9 mouse cellular contexts compared by ENCODE assay signal in genomic region chr9:21937711-21938175, GRCm38 (mm10). TPM values are rescaled to one million over a fixed set of nuclear protein-coding genes. Genes with fewer than 3 reads are reported as not detected.
A peak's percentile ranks its signal among the peaks of the same experiment; 100 is the strongest.
DNase-seq lines count a peak whose midpoint lies in the region; ATAC-seq and TF ChIP-seq lines count a peak whose summit lies in the region.
"Had no signal": no experiment of that assay in that cellular context is flagged by ENCODE, and none has a peak within 500 bp of the region (broad histone marks: within the 10 kb centered on the region; RNA-seq: fewer than 3 reads in every experiment).

No protein-coding gene starts in this region.

- no peak for TF ChIP-seq POLR2A in heart, adult 2 months (IDR thresholded peaks at IDR 0.05; ENCODE audit: insufficient read depth, low read depth, low read length)
- TF ChIP-seq POLR2A in olfactory bulb, adult 2 months (IDR thresholded peaks at IDR 0.05; ENCODE audit: insufficient read depth, low read depth, low read length): no peak

- no peak for ATAC-seq in megakaryocyte, adult 5-6 weeks (ENCODE audit: poor library complexity, severe bottlenecking)

- no peak overlapping the region for H3K9ac ChIP-seq in heart, adult 2 months (ENCODE audit: low read depth, low read length)

- intact Hi-C loops in heart, adult 2 months (cut with DNase I): no loop called here

- no peaks in the 10 kb centered on the region for H3K4me1 ChIP-seq in heart, adult 2 months (ENCODE audit: control insufficient read depth, insufficient read depth, low read length)
- peaks cover 22% of the 10 kb centered on the region for H3K4me1 ChIP-seq in megakaryocyte, embryonic 14.5 days
- peaks cover 17% of the 10 kb centered on the region for H3K4me1 ChIP-seq in limb, embryonic 10.5 days
- peaks cover 16% of the 10 kb centered on the region for H3K4me1 ChIP-seq in olfactory bulb, adult 2 months (ENCODE audit: control insufficient read depth, insufficient read depth, low read length)

- 92% methylated on average over 4 of the region's 4 CpGs for WGBS in heart, adult 2 months
- WGBS in limb, embryonic 10.5 days: 82% methylated on average over 4 of the region's 4 CpGs
- WGBS in olfactory bulb, adult 2 months: 29% methylated on average over 4 of the region's 4 CpGs

- no peak for TF ChIP-seq EP300 in heart, adult 2 months (IDR thresholded peaks at IDR 0.05; ENCODE audit: insufficient read depth, low read depth, low read length)

- TF ChIP-seq CTCF in heart, adult 2 months (IDR thresholded peaks at IDR 0.05): no peak
- TF ChIP-seq CTCF in olfactory bulb, adult 2 months (IDR thresholded peaks at IDR 0.05; ENCODE audit: insufficient read depth, low read depth, low read length): no peak

- H3K9me3 ChIP-seq in megakaryocyte, embryonic 14.5 days: no peaks in the 10 kb centered on the region
- no peaks in the 10 kb centered on the region for H3K9me3 ChIP-seq in limb, embryonic 10.5 days (replicated peaks)

- H3K36me3 ChIP-seq in heart, adult 2 months (ENCODE audit: control insufficient read depth, insufficient read depth, low read length): no peaks in the 10 kb centered on the region
- H3K36me3 ChIP-seq in megakaryocyte, embryonic 14.5 days (replicated peaks; ENCODE audit: low read length): no peaks in the 10 kb centered on the region
- no peaks in the 10 kb centered on the region for H3K36me3 ChIP-seq in limb, embryonic 10.5 days

- peak; percentile 92 for DNase-seq in heart, adult 11 months
- no peak for DNase-seq in heart, adult 2 months
- no peak for DNase-seq in limb, embryonic 10.5 days (ENCODE audit: low spot score)
- no peak for DNase-seq in lung, postnatal 25 days (ENCODE audit: low spot score)
- DNase-seq in spleen, adult 12 weeks (ENCODE audit: low spot score): no peak
- DNase-seq: B cell, adult 2 months had no signal

- no peak overlapping the region for H3K4me3 ChIP-seq in heart, adult 2 months
- peak overlapping the region; percentile 56 for H3K4me3 ChIP-seq in megakaryocyte, embryonic 14.5 days (replicated peaks)
- H3K4me3 ChIP-seq in limb, embryonic 10.5 days: peak overlapping the region; percentile 69
- H3K4me3 ChIP-seq in olfactory bulb, adult 2 months (ENCODE audit: insufficient read depth, low read depth, low read length): peak overlapping the region; percentile 87

- no peak overlapping the region for H3K27ac ChIP-seq in heart, adult 2 months
- H3K27ac ChIP-seq in limb, embryonic 10.5 days: no peak overlapping the region
- no peak overlapping the region for H3K27ac ChIP-seq in olfactory bulb, adult 2 months (ENCODE audit: insufficient read depth, low read depth, low read length)

- H3K79me2 ChIP-seq in heart, adult 2 months (replicated peaks; ENCODE audit: control insufficient read depth, insufficient read depth, low read length): no peaks in the 10 kb centered on the region

- H3K27me3 ChIP-seq in heart, adult 2 months (ENCODE audit: control insufficient read depth, insufficient read depth, low read length): no peaks in the 10 kb centered on the region
- H3K27me3 ChIP-seq in megakaryocyte, embryonic 14.5 days (replicated peaks): peaks cover 60% of the 10 kb centered on the region
- H3K27me3 ChIP-seq in limb, embryonic 10.5 days (ENCODE audit: low read depth, poor library complexity, severe bottlenecking): peaks cover 9% of the 10 kb centered on the region

RNA-seq across cellular contexts. Expression of gene Plppr2, which starts 0.9 kb away (rescaled TPM):
- total RNA-seq in heart, adult 2 months (2021): 1 to 10 TPM; 2.5 to 2.6 TPM
- 5.3 and 7.5 TPM in 2 replicates for polyA plus RNA-seq in heart, adult 2 months (2012; rRNA removed)
- 3.1 and 6.4 TPM in 2 replicates for polyA plus RNA-seq in megakaryocyte, embryonic 14.5 days (2012; ENCODE audit: insufficient read depth, low replicate concordance)
- 0.57 and 0.96 TPM in 2 replicates for total RNA-seq in megakaryocyte, adult 5-6 weeks (2015)
- 0.65 TPM in 1 of 2 replicates, not detected in the other for total RNA-seq in megakaryocyte, adult 5-6 weeks (2017)
- 6.4 and 7.8 TPM in 2 replicates for polyA plus RNA-seq in limb, embryonic 10.5 days (2016; fragmentation: Nextera tagmentation; extraction: Ambion mirVana)
- not detected in 2 replicates for polyA plus RNA-seq in olfactory bulb, adult 2 months (2012; ENCODE audit: insufficient read depth, insufficient read length, low replicate concordance, missing spikeins)

RNA-seq across cellular contexts. Expression of gene Tmem205, which starts 10.4 kb away (rescaled TPM):
- 10 to 100 TPM; 65.5 to 71.8 TPM for total RNA-seq in heart, adult 2 months (2021)
- polyA plus RNA-seq in heart, adult 2 months (2012; rRNA removed): 96.1 and 129 TPM in 2 replicates
- polyA plus RNA-seq in megakaryocyte, embryonic 14.5 days (2012; ENCODE audit: insufficient read depth, low replicate concordance): 33.0 and 55.9 TPM in 2 replicates
- 40.9 and 48.2 TPM in 2 replicates for total RNA-seq in megakaryocyte, adult 5-6 weeks (2015)
- total RNA-seq in megakaryocyte, adult 5-6 weeks (2017): 8.0 and 14.1 TPM in 2 replicates
- 31.1 and 33.5 TPM in 2 replicates for polyA plus RNA-seq in limb, embryonic 10.5 days (2016; fragmentation: Nextera tagmentation; extraction: Ambion mirVana)
- not detected in 2 replicates for polyA plus RNA-seq in olfactory bulb, adult 2 months (2012; ENCODE audit: insufficient read depth, insufficient read length, low replicate concordance, missing spikeins)

RNA-seq across cellular contexts. Expression of gene Ccdc159, which starts 10.5 kb away (rescaled TPM):
- total RNA-seq in heart, adult 2 months (2021): 1 to 10 TPM; 3.0 to 3.4 TPM
- polyA plus RNA-seq in heart, adult 2 months (2012; rRNA removed): 4.9 and 6.6 TPM in 2 replicates
- 0.67 and 4.8 TPM in 2 replicates for polyA plus RNA-seq in megakaryocyte, embryonic 14.5 days (2012; ENCODE audit: insufficient read depth, low replicate concordance)
- total RNA-seq in megakaryocyte, adult 5-6 weeks (2015): 0.22 and 1.0 TPM in 2 replicates
- 0.53 TPM in 1 of 2 replicates, not detected in the other for total RNA-seq in megakaryocyte, adult 5-6 weeks (2017)
- polyA plus RNA-seq in limb, embryonic 10.5 days (2016; fragmentation: Nextera tagmentation; extraction: Ambion mirVana): 3.0 and 3.9 TPM in 2 replicates
- polyA plus RNA-seq in olfactory bulb, adult 2 months (2012; ENCODE audit: insufficient read depth, insufficient read length, low replicate concordance, missing spikeins): not detected in 2 replicates

RNA-seq across cellular contexts. Expression of gene Swsap1, which starts 17.8 kb away (rescaled TPM):
- total RNA-seq in heart, adult 2 months (2021): 1 to 10 TPM; 6.5 to 7.4 TPM
- 4.6 and 6.2 TPM in 2 replicates for polyA plus RNA-seq in heart, adult 2 months (2012; rRNA removed)
- 3.9 and 5.9 TPM in 2 replicates for polyA plus RNA-seq in megakaryocyte, embryonic 14.5 days (2012; ENCODE audit: insufficient read depth, low replicate concordance)
- 3.7 and 4.3 TPM in 2 replicates for total RNA-seq in megakaryocyte, adult 5-6 weeks (2015)
- 6.5 and 6.6 TPM in 2 replicates for total RNA-seq in megakaryocyte, adult 5-6 weeks (2017)
- 7.3 and 8.2 TPM in 2 replicates for polyA plus RNA-seq in limb, embryonic 10.5 days (2016; fragmentation: Nextera tagmentation; extraction: Ambion mirVana)
- polyA plus RNA-seq in olfactory bulb, adult 2 months (2012; ENCODE audit: insufficient read depth, insufficient read length, low replicate concordance, missing spikeins): not detected in 2 replicates

RNA-seq across cellular contexts. Expression of gene Rab3d, which starts 19.8 kb away (rescaled TPM):
- 10 to 100 TPM; 12.4 to 13.5 TPM for total RNA-seq in heart, adult 2 months (2021)
- 22.8 and 27.6 TPM in 2 replicates for polyA plus RNA-seq in heart, adult 2 months (2012; rRNA removed)
- polyA plus RNA-seq in megakaryocyte, embryonic 14.5 days (2012; ENCODE audit: insufficient read depth, low replicate concordance): 1.7 and 4.9 TPM in 2 replicates
- total RNA-seq in megakaryocyte, adult 5-6 weeks (2015): 36.7 and 44.4 TPM in 2 replicates
- total RNA-seq in megakaryocyte, adult 5-6 weeks (2017): 66.4 and 92.7 TPM in 2 replicates
- 2.7 and 5.0 TPM in 2 replicates for polyA plus RNA-seq in limb, embryonic 10.5 days (2016; fragmentation: Nextera tagmentation; extraction: Ambion mirVana)
- polyA plus RNA-seq in olfactory bulb, adult 2 months (2012; ENCODE audit: insufficient read depth, insufficient read length, low replicate concordance, missing spikeins): not detected in 2 replicates

Comparison
In these comparisons a context has a peak if more than half of its experiments do, and no peak if none do; other contexts are left out.
1. RNA of gene Tmem205, which starts 10.4 kb away (polyA plus RNA-seq): 96.1 to 129 TPM in heart, adult 2 months, 31.1 to 33.5 TPM in limb, embryonic 10.5 days and 33.0 to 55.9 TPM in megakaryocyte, embryonic 14.5 days; not detected in olfactory bulb, adult 2 months; every median in the first group is over 10 times any median in the second.